Mouse (Mus musculus): ENCODE measurements around the gene Zfyve27. TPM values are rescaled to one million over a fixed set of nuclear protein-coding genes. Genes with fewer than 3 reads are reported as not detected.
A peak's percentile ranks its signal among the peaks of the same experiment; 100 is the strongest.

The Zfyve27 gene
- polyA plus RNA-seq, 1 experiment from 2014 or later = 14.1 TPM

GRCm38 (mm10) chr19:42138517-42139285 is 25.1 kb upstream of the Zfyve27 start:
- Histone ChIP-seq H3K9me3 (ENCODE audit: control insufficient read depth, low read length) (no peaks in the 10 kb centered on the region), H3K4me3 (ENCODE audit: low read depth, low read length) (no peak overlapping the region), H3K36me3 (ENCODE audit: control insufficient read depth, insufficient read depth, low read length) (no peaks in the 10 kb centered on the region), H3K9ac (ENCODE audit: low read length) (no peak overlapping the region), H3K4me2 (replicated peaks; ENCODE audit: low read depth) (no peak overlapping the region), H3K4me1 (replicated peaks; ENCODE audit: control insufficient read depth, insufficient read depth) (no peaks in the 10 kb centered on the region), H3K27me3 (ENCODE audit: control insufficient read depth, insufficient read depth, low read length) (no peaks in the 10 kb centered on the region), H3K27ac (replicated peaks) (no peak overlapping the region)
- ATAC-seq (ENCODE audit: low FRiP score, low TSS enrichment) = no peak
- 82% methylated on average over 15 of the region's 15 CpGs for WGBS
- no peak for DNase-seq (ENCODE audit: low spot score)
- TF ChIP-seq CTCF (IDR thresholded peaks at IDR 0.05; ENCODE audit: low read depth) = no peak
- no peak for TF ChIP-seq EP300 (optimal IDR thresholded peaks at IDR 0.05)

DNA sequence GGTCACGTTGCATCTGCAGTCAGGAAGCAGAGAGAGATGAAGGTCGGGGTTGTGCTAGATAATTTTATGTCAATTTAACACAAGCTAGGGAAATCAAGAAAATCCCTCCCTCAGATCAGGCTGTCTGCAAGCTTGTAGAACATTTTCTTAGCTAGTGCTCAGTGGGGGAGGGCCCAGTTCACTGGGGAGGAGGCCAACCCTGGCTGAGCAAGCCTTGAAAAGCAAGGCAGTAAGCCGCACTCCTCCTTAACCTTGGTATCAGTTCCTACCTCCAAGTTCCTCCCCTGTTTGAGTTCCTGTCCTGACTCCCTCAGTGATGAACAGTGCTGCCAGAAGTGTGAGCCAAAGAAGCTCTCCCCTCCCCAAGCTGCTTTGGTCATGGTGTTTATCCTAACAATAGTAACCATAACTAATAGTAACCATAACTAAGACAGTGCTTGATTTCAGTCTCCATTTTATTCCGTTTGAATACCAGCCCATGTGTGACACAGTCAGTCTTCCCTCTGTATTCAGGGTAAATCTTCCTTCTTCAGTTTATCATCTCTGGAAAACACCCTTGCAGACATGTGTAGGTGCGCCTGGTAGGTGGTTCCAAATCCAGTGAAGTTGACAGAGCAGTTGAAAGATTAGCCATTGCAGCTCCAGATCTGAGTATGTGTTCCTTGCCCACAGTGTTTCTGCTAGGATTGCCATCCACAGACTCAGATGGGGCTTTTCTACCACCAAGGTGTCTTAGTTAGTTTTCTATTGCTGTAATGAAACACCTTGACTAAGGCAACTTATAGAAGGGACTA is 23.8 kb upstream of the Zfyve27 start:
- H3K9ac ChIP-seq (ENCODE audit: low read length) = no peak overlapping the region
- 68% methylated on average over 5 of the region's 5 CpGs for WGBS
- H3K27ac ChIP-seq (replicated peaks) = no peak overlapping the region
- no peak for TF ChIP-seq EP300 (optimal IDR thresholded peaks at IDR 0.05)
- no peak for TF ChIP-seq CTCF (IDR thresholded peaks at IDR 0.05; ENCODE audit: low read depth)
- no peaks in the 10 kb centered on the region for H3K27me3 ChIP-seq (ENCODE audit: control insufficient read depth, insufficient read depth, low read length)
- H3K9me3 ChIP-seq (ENCODE audit: control insufficient read depth, low read length) = no peaks in the 10 kb centered on the region
- H3K4me2 ChIP-seq (replicated peaks; ENCODE audit: low read depth) = no peak overlapping the region
- no peaks in the 10 kb centered on the region for H3K36me3 ChIP-seq (ENCODE audit: control insufficient read depth, insufficient read depth, low read length)
- ATAC-seq (ENCODE audit: low FRiP score, low TSS enrichment) = peak; percentile 11; the same call in 1 of the 2 replicates
- no peak for DNase-seq (ENCODE audit: low spot score)
- 0 out of 2 replicates have a peak, but pooled peaks cover 2% of the 10 kb centered on the region for H3K4me1 ChIP-seq (replicated peaks; ENCODE audit: control insufficient read depth, insufficient read depth)
- no peak overlapping the region for H3K4me3 ChIP-seq (ENCODE audit: low read depth, low read length)

DNA sequence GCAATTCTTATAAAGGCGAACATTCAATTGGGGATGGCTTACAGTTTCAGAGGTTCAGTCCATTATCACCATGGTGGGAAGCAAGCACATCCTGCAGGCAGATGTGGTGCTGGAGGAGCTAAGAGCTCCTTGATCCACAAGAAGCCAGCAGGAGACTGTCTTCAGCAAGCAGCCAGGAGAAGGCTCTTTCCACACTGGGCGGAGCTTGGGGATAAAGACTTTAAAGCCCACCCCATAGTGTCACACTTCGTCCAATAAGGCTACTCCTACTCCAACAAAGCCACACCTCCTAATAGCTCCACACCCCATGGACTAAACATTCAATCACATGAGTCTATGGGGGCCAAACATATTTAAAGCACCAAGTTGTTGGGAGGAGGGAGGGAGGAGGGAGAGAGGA is 21.8 kb upstream of the Zfyve27 start:
- no peak overlapping the region for H3K9ac ChIP-seq (ENCODE audit: low read length)
- no peaks in the 10 kb centered on the region for H3K36me3 ChIP-seq (ENCODE audit: control insufficient read depth, insufficient read depth, low read length)
- no peaks in the 10 kb centered on the region for H3K27me3 ChIP-seq (ENCODE audit: control insufficient read depth, insufficient read depth, low read length)
- no peak overlapping the region for H3K4me3 ChIP-seq (ENCODE audit: low read depth, low read length)
- 75% methylated on average over 3 of the region's 3 CpGs for WGBS
- ATAC-seq (ENCODE audit: low FRiP score, low TSS enrichment) (no peak), DNase-seq (ENCODE audit: low spot score) (no peak)
- no peaks in the 10 kb centered on the region for H3K9me3 ChIP-seq (ENCODE audit: control insufficient read depth, low read length)
- no peak overlapping the region for H3K27ac ChIP-seq (replicated peaks)
- H3K4me1 ChIP-seq (replicated peaks; ENCODE audit: control insufficient read depth, insufficient read depth) = 0 out of 2 replicates have a peak, but pooled peaks cover 6% of the 10 kb centered on the region
- no peak overlapping the region for H3K4me2 ChIP-seq (replicated peaks; ENCODE audit: low read depth)
- TF ChIP-seq EP300 (optimal IDR thresholded peaks at IDR 0.05) = no peak

- Histone ChIP-seq H3K4me3 (ENCODE audit: low read depth, low read length) (no peak overlapping the region), H3K4me1 (replicated peaks; ENCODE audit: control insufficient read depth, insufficient read depth) (0 out of 2 replicates have a peak, but pooled peaks cover 6% of the 10 kb centered on the region), H3K36me3 (ENCODE audit: control insufficient read depth, insufficient read depth, low read length) (no peaks in the 10 kb centered on the region), H3K27ac (replicated peaks) (no peak overlapping the region), H3K9ac (ENCODE audit: low read length) (no peak overlapping the region), H3K27me3 (ENCODE audit: control insufficient read depth, insufficient read depth, low read length) (no peaks in the 10 kb centered on the region), H3K9me3 (ENCODE audit: control insufficient read depth, low read length) (no peaks in the 10 kb centered on the region), H3K4me2 (replicated peaks; ENCODE audit: low read depth) (no peak overlapping the region)
- no peak for ATAC-seq (ENCODE audit: low FRiP score, low TSS enrichment)
- no peak for DNase-seq (ENCODE audit: low spot score)
- WGBS = 71% methylated on average over 2 of the region's 2 CpGs
- no peak for TF ChIP-seq EP300 (optimal IDR thresholded peaks at IDR 0.05)
- TF ChIP-seq CTCF (IDR thresholded peaks at IDR 0.05; ENCODE audit: low read depth) = no peak
Measured at GRCm38 (mm10) chr19:42142757-42143156, 21.0 kb upstream of the Zfyve27 start.

DNA sequence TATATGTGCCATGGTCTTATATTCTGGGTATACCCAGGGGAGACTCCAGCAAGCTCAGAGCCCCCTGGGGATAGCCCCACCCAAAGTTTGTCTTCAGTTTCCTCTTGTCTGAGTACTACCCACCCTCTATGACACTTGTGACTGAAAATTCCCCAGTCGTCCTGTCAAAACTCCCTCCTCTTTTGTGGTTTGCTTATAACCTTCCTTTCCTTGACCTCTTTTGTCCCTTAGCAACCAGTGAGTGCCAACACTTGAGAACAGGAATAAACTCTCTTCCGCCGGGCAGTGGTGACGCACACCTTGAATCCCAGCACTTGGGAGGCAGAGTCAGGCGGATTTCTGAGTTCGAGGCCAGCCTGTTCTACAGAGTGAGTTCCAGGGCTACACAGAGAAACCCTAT is 19.7 kb upstream of the Zfyve27 start:
- WGBS = 40% methylated on average over 6 of the region's 6 CpGs
- no peak overlapping the region for H3K9ac ChIP-seq (ENCODE audit: low read length)
- no peak for TF ChIP-seq EP300 (optimal IDR thresholded peaks at IDR 0.05)
- TF ChIP-seq CTCF (IDR thresholded peaks at IDR 0.05; ENCODE audit: low read depth) = no peak
- no peak overlapping the region for H3K4me2 ChIP-seq (replicated peaks; ENCODE audit: low read depth)
- H3K4me1 ChIP-seq (replicated peaks; ENCODE audit: control insufficient read depth, insufficient read depth) = 0 out of 2 replicates have a peak, but pooled peaks cover 6% of the 10 kb centered on the region
- no peak overlapping the region for H3K4me3 ChIP-seq (ENCODE audit: low read depth, low read length)
- ATAC-seq (ENCODE audit: low FRiP score, low TSS enrichment) (no peak), DNase-seq (ENCODE audit: low spot score) (no peak)
- no peaks in the 10 kb centered on the region for H3K36me3 ChIP-seq (ENCODE audit: control insufficient read depth, insufficient read depth, low read length)
- H3K9me3 ChIP-seq (ENCODE audit: control insufficient read depth, low read length) = no peaks in the 10 kb centered on the region
- H3K27me3 ChIP-seq (ENCODE audit: control insufficient read depth, insufficient read depth, low read length) = no peaks in the 10 kb centered on the region
- peak overlapping the region; percentile 63; the same call in 1 of the 2 replicates for H3K27ac ChIP-seq (replicated peaks)

All from stomach, postnatal 0 days (tissue).